In the genomic region with DNA sequence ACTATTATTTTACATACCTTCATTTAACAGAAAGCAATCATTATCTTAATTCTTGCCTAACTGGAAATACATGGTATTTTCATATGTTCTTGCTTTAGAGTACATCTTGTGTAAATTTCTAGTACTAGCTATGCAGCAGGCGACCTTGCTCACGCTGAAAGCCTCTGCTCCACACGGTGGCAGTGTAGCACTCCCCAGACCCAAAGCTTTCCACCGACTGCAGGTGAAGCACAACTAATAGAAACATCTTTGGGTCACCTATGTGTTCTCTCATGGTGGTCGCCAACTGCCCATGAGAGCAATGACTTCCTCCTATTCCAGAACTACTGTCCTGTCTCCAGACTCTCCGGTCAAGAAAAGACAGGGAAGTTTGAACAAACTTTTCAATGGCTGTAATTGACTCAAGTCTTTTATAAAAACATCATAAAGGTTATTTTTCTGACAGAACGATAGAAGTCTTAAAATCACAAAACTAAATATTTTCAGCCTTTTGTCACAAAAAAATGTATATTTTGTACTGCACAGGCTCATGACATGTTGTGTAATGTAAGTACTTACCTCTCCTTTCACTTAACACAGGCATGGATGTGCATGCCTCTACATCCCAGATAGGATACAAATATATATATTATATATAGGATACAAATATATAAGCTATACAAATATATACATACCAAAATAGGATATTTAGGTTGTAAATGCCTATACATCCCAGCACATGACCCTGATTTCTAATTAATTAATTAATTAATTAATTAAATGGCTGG, we compare ENCODE assay signal across 8 mouse cellular contexts. TPM values are rescaled to one million over a fixed set of nuclear protein-coding genes. Genes with fewer than 3 reads are reported as not detected.
DNase-seq lines count a peak whose midpoint lies in the region; ATAC-seq and TF ChIP-seq lines count a peak whose summit lies in the region.

No protein-coding gene starts in this region.

- peak; percentile 82 for TF ChIP-seq RAD21 in MEL (IDR thresholded peaks at IDR 0.05; ENCODE audit: low read depth, low read length)

- no peak overlapping the region for H3K4me3 ChIP-seq in MEL (ENCODE audit: control insufficient read depth in 1 of 2, insufficient read depth in 1 of 2, low read depth in 2 of 2, low read length in 2 of 2)
- H3K4me3 ChIP-seq in forebrain, embryonic 16.5 days (replicated peaks; ENCODE audit: low read length), result no peak overlapping the region
- no peak overlapping the region for H3K4me3 ChIP-seq in left cerebral cortex, adult 2 months
- H3K4me3 ChIP-seq in midbrain, embryonic 11.5 days (ENCODE audit: low read depth, low read length), result no peak overlapping the region

- TF ChIP-seq EP300 in MEL (IDR thresholded peaks at IDR 0.05; ENCODE audit: low read depth in 1 of 2, low read length in 2 of 2), result no peak

- ATAC-seq in cerebellum, adult (ENCODE audit: insufficient number of reproducible peaks, low FRiP score, low TSS enrichment), result peak; percentile 83; the same call in 1 of the 2 replicates
- peak; percentile 71 for ATAC-seq in forebrain, embryonic 16.5 days
- peak; percentile 50 for ATAC-seq in inflammation-experienced regulatory T-cells, adult 6 months
- 0 out of 2 replicates have a peak, but pooled peaks have one; percentile 57 for ATAC-seq in midbrain, embryonic 11.5 days (ENCODE audit: low FRiP score)
- no peak for ATAC-seq in erythroblast, adult 5-6 weeks (replicated peaks; ENCODE audit: low FRiP score, poor library complexity, severe bottlenecking)

- H3K79me2 ChIP-seq in MEL (ENCODE audit: control insufficient read depth, insufficient read depth, low read length, poor library complexity), result no peaks in the 10 kb centered on the region

- H3K36me3 ChIP-seq in MEL (ENCODE audit: control insufficient read depth in 1 of 2, insufficient read depth in 2 of 2, low read length in 2 of 2), result peaks cover 0 to 4% of the 10 kb centered on the region in 2 experiments; a peak in 2 of 4 replicates
- no peaks in the 10 kb centered on the region for H3K36me3 ChIP-seq in forebrain, embryonic 16.5 days (ENCODE audit: control insufficient read depth, insufficient read depth)
- no peaks in the 10 kb centered on the region for H3K36me3 ChIP-seq in midbrain, embryonic 11.5 days (ENCODE audit: control insufficient read depth, insufficient read depth, low read length)

- intact Hi-C loops in left cerebral cortex, adult 2 months (cut with DNase I), result loop anchor here (1.0 to 5.0 kb wide), 2 partner anchors 115 to 168 kb away; no protein-coding TSS in a partner anchor

- peak; percentile 66 for DNase-seq in MEL (ENCODE audit: low read depth, low spot score)
- peak; percentile 65 to 67 for DNase-seq in left cerebral cortex, adult 2 months (ENCODE audit: extremely low spot score in 1 of 2, low spot score in 2 of 2)
- DNase-seq in midbrain, embryonic 11.5 days (ENCODE audit: low spot score, missing footprints), result peak; percentile 90
- DNase-seq in right cerebral cortex, postnatal 4 days, result peak; percentile 61

- H3K27me3 ChIP-seq in MEL (ENCODE audit: control insufficient read depth in 1 of 2, insufficient read depth in 2 of 2, low read length in 2 of 2), result peaks cover 0 to 3% of the 10 kb centered on the region in 2 experiments; a peak in 2 of 4 replicates
- H3K27me3 ChIP-seq in forebrain, embryonic 16.5 days (replicated peaks; ENCODE audit: control insufficient read depth, insufficient read depth, low read length), result no peaks in the 10 kb centered on the region
- H3K27me3 ChIP-seq in midbrain, embryonic 11.5 days (ENCODE audit: control insufficient read depth, insufficient read depth, low read length), result no peaks in the 10 kb centered on the region

- no peaks in the 10 kb centered on the region for H3K9me3 ChIP-seq in MEL (replicated peaks; ENCODE audit: insufficient read depth, low read length)
- no peaks in the 10 kb centered on the region for H3K9me3 ChIP-seq in forebrain, embryonic 16.5 days (ENCODE audit: control insufficient read depth, low read length)
- H3K9me3 ChIP-seq in midbrain, embryonic 11.5 days (ENCODE audit: control insufficient read depth, low read length), result no peaks in the 10 kb centered on the region

- no peak for TF ChIP-seq POLR2A in MEL (IDR thresholded peaks at IDR 0.05; ENCODE audit: control insufficient read depth in 1 of 2, insufficient read depth in 1 of 2, low read depth in 1 of 2, low read length in 2 of 2, poor library complexity in 1 of 2)

- H3K9ac ChIP-seq in MEL (ENCODE audit: control insufficient read depth, low read depth, low read length, poor library complexity, severe bottlenecking), result no peak overlapping the region
- no peak overlapping the region for H3K9ac ChIP-seq in forebrain, embryonic 16.5 days (replicated peaks; ENCODE audit: low read depth, low read length)
- H3K9ac ChIP-seq in midbrain, embryonic 11.5 days (ENCODE audit: low read length), result no peak overlapping the region

- no peak overlapping the region for H3K4me2 ChIP-seq in forebrain, embryonic 16.5 days (ENCODE audit: low read length)
- H3K4me2 ChIP-seq in midbrain, embryonic 11.5 days, result no peak overlapping the region

- peaks cover 0 to 2% of the 10 kb centered on the region in 2 experiments; a peak in 2 of 4 replicates for H3K4me1 ChIP-seq in MEL (ENCODE audit: control insufficient read depth in 1 of 2, insufficient read depth in 2 of 2, low read length in 2 of 2)
- H3K4me1 ChIP-seq in forebrain, embryonic 16.5 days (replicated peaks; ENCODE audit: control insufficient read depth, insufficient read depth, low read length), result 0 out of 2 replicates have a peak, but pooled peaks cover 3% of the 10 kb centered on the region
- H3K4me1 ChIP-seq in midbrain, embryonic 11.5 days (ENCODE audit: control insufficient read depth, insufficient read depth, low read length), result no peaks in the 10 kb centered on the region

- TF ChIP-seq CTCF in MEL (IDR thresholded peaks at IDR 0.05 in 2 of 3, conservative IDR thresholded peaks at IDR 0.05 in 1 of 3; ENCODE audit: control insufficient read depth in 1 of 3, insufficient read depth in 1 of 3, low read depth in 2 of 3, low read length in 3 of 3, poor library complexity in 1 of 3, severe bottlenecking in 1 of 3), result peak; percentile 62 to 86 (median 82)
- TF ChIP-seq CTCF in left cerebral cortex, adult 2 months (IDR thresholded peaks at IDR 0.05), result peak; percentile 81

- no peak overlapping the region for H3K27ac ChIP-seq in MEL (ENCODE audit: control insufficient read depth, low read depth, low read length)
- H3K27ac ChIP-seq in forebrain, embryonic 16.5 days (ENCODE audit: low read length), result no peak overlapping the region
- H3K27ac ChIP-seq in left cerebral cortex, adult 2 months, result no peak overlapping the region
- H3K27ac ChIP-seq in midbrain, embryonic 11.5 days (ENCODE audit: low read depth, low read length), result no peak overlapping the region

- WGBS in forebrain, embryonic 16.5 days, result 24% methylated on average over 7 of the region's 7 CpGs
- 27% methylated on average over 7 of the region's 7 CpGs for WGBS in midbrain, embryonic 11.5 days

TF ChIP-seq in MEL, 35 proteins besides CTCF, POLR2A, EP300 and RAD21:
- TF ChIP-seq ZC3H11A (IDR thresholded peaks at IDR 0.05; ENCODE audit: low read depth, low read length) (peak; percentile 65), SMC3 (IDR thresholded peaks at IDR 0.05; ENCODE audit: low read depth, low read length) (peak; percentile 89), TBP (IDR thresholded peaks at IDR 0.05; ENCODE audit: low read depth, low read length) (no peak)

RNA-seq across cellular contexts. Expression of gene Dcbld1, which starts 16.4 kb away (rescaled TPM):
- total RNA-seq in MEL (2012; rRNA removed), result 4.0 and 4.5 TPM in 2 replicates
- 1 to 10 TPM in 1 of 2 experiments, not detected in 1; 7.1 TPM for polyA plus RNA-seq in MEL (2012; ENCODE audit: insufficient read depth in 1 of 2, insufficient read length in 2 of 2, low read depth in 1 of 2, low replicate concordance in 2 of 2, missing spikeins in 1 of 2)
- 20.1 and 22.0 TPM in 2 replicates for polyA plus RNA-seq in forebrain, embryonic 16.5 days (2015; fragmentation: Nextera tagmentation; extraction: Ambion mirVana)
- under 1 TPM in 1 of 3 experiments, not detected in 2; 0.17 TPM for polyA plus RNA-seq in inflammation-experienced regulatory T-cells, adult 6 months (2017; shearing (Covaris generic))
- 1 to 10 TPM; 5.1 to 5.7 TPM for total RNA-seq in left cerebral cortex, adult 2 months (2021)
- polyA plus RNA-seq in midbrain, embryonic 11.5 days (2014; fragmentation: Nextera tagmentation; extraction: Ambion mirVana), result 16.5 and 17.4 TPM in 2 replicates
- not detected in 2 replicates for total RNA-seq in erythroblast, adult 5-6 weeks (2015; ENCODE audit: low replicate concordance)
- total RNA-seq in erythroblast, adult 5-6 weeks (2017; ENCODE audit: low replicate concordance), result not detected in 2 replicates

RNA-seq across cellular contexts. Expression of gene Ros1, which starts 21.9 kb away (rescaled TPM):
- total RNA-seq in MEL (2012; rRNA removed), result not detected in 2 replicates
- polyA plus RNA-seq in MEL (2012; ENCODE audit: insufficient read depth in 1 of 2, insufficient read length in 2 of 2, low read depth in 1 of 2, low replicate concordance in 2 of 2, missing spikeins in 1 of 2), result not detected
- polyA plus RNA-seq in forebrain, embryonic 16.5 days (2015; fragmentation: Nextera tagmentation; extraction: Ambion mirVana), result not detected in 2 replicates
- polyA plus RNA-seq in inflammation-experienced regulatory T-cells, adult 6 months (2017; shearing (Covaris generic)), result not detected
- not detected for total RNA-seq in left cerebral cortex, adult 2 months (2021)
- polyA plus RNA-seq in midbrain, embryonic 11.5 days (2014; fragmentation: Nextera tagmentation; extraction: Ambion mirVana), result not detected in 2 replicates
- not detected in 2 replicates for total RNA-seq in erythroblast, adult 5-6 weeks (2015; ENCODE audit: low replicate concordance)
- not detected in 2 replicates for total RNA-seq in erythroblast, adult 5-6 weeks (2017; ENCODE audit: low replicate concordance)
